Mouse (Mus musculus) thymus, adult 2 months (tissue): ENCODE data around the gene Itga6.

Source experiments
- CTCF ChIP-seq: fragments of 200-500 bp; IDR thresholded peaks from 2 replicates; pipeline ENCODE4 v1.5.1; 2012; ENCODE audit warnings: mild to moderate bottlenecking, control low read depth, low read length, moderate library complexity, borderline replicate concordance; ENCODE audit not compliant: control insufficient read depth, poor library complexity, insufficient read depth; ENCODE audit errors: extremely low read depth
- POLR2A ChIP-seq: fragments of 200-500 bp; IDR thresholded peaks from 2 replicates; pipeline ENCODE4 v1.6.1; 2012; ENCODE audit warnings: mild to moderate bottlenecking, low read length, control low read depth, moderate library complexity; ENCODE audit not compliant: control insufficient read depth, poor library complexity, insufficient read depth; ENCODE audit errors: extremely low read depth

- TF ChIP-seq POLR2A (no peak), CTCF (no peak)
Observed at GRCm38 (mm10) chr2:71758591-71759531, 13.4 kb downstream of the Itga6 start.
